Mouse (Mus musculus) cerebellum, adult 8-10 months (tissue): ENCODE data around the gene C4bp.
"Not testable (repeated sequence)": the region's sequence is repeated elsewhere in the genome, so short reads cannot be mapped to it uniquely, and the experiment has no call there.

Experiments
- DNase-seq: peaks from one replicate; pipeline ENCODE4 v3.0.0; 2022

C4bp gene

DNA sequence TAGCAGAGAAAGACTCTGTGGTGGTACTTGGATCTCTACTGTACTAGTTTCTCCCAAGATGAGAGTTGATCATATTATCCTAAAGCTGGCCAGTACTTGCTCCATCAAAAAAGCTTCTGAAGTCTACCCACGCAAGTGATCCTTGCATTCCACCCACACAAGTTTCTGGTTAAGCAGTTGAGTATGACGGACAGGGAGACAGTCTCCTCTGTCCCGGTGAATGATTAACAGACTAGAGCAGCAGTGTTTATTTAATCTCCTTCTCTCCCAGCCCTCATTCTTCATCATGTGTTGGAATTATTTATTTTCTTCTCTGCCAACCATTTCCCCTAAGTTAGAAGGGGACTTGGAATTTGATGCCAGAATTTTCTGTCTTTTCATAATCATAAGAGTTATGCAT is at the start of gene C4bp:
C4bp (minus strand) TSS at position 179 of the 400 bp plus-strand sequence.
- no peak for DNase-seq

DNA sequence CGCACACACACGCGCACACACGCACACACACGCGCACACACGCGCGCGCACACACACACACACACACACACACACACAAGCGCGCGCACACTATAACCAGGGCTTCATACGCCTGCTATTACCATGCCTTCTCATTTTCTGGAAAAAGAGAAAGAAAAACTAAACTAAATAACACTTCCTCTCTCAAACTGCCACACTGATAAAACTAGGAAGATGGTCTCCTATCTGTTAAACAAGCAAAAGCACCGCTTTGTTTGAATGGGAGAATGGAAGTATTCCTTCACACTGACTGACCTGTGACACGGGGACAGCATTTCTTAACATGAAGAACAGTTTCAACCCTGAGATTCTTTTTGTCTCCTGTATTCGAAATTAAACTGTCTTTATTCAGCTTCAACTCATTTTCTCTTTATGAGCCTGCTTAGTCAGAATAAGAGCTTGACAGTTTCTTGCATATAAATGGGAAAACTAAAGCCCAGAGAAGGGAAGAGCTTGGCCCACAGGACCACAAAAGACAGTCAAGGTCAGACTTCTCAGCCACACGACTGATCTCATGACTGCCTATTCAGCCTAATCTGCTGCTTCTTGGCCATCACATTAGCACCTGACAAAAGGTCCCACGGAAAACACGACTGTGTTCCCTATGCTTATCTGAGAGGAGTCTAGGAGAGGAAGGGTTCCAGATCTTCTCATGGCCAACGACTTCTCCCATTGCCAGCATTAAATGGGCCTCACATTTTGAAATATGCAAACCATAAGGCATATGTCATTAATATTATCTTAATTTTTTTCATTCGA is 49.0 kb upstream of the C4bp start:
- DNase-seq: no peak

DNA sequence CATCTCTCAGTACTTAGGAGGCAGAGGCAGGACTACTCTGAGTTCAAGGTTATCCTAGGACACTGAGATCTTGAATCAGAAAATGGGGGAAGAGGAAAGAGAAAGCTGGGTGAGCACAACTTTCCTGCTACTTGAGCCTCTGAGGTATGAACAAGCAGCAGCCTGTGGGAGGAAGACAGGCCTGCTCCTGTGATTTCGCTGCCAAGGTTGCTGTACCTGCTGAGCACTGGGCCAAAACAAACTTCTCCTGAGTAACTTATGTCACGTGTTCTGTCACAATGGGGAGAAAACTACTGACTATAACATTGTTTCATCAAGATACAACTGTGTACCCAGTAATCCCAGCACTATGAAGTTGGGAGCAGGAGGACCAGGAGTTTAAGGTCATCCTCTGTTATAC is 42.2 kb upstream of the C4bp start:
- no peak for DNase-seq

DNA sequence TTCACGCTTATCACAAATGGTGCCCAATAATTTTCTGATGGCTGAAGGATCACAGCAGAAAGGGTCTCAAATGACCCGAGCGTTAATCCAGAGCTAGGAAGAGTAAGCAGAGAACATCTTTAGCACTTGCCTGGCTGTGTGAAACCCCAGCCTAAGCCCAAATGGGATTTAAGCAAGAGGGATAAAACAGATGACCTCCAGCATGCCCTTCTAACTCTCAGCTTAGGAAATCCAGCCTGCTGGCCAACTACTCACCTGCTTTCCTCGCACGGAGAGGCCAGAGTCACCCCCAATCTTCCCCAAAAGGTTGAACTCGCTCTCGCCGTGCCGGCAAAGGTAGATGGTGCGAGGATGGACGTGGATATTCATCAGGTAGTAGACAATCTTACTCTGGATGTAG is 40.5 kb upstream of the C4bp start:
- no peak for DNase-seq

DNA sequence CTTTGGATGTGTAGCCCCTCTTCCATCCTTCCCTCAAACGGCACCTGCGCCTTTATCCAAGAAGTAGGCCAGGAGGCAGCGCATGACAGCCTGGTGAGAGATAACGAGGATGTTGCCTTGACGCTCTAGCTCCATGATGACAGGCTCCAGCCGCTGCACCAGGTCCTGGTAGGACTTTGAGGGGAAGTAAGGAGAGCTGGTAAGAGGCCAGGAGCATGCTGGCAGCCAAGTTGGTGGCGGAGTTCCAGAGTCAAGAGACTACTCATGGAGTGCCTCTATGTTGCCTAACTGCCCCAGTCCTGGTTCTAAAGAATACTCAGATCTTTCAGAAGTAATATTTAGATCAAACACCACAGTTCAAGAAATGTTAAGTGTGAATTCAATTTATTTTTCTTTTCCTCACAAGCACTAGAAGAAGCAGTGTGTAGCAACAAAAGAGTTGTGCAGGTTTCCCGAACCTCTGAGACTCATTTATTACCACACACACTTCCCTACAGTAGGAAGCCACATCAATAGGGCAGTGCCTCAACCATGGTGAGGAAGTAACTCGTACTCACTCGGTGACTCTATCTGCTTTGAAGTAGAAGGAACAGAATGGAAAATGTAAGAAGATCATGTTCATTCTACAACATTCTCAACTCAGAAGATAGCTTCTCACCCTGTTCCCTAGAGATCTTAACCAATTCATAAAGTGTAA is 38.7 kb upstream of the C4bp start:
- peak; percentile 41 for DNase-seq

DNA sequence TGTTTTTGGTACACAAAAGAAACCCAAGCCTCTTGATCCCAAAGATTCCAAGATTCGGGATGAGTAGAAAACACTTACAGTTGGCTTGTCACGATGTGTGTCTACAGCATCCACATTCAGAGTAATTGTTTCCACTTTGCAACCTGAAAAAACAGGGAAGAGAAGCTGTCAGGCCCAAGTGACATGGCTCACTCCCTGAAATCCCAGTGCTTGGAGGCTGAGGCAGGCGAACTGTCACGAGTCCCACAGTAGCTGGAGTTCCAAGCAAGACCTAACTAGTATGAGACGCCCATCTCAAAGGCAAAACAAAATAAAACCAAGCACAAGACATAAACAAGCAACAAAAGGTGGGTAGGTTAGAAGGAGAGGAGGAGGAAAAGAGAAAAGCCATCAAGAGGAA is 37.2 kb upstream of the C4bp start:
- no peak for DNase-seq

DNA sequence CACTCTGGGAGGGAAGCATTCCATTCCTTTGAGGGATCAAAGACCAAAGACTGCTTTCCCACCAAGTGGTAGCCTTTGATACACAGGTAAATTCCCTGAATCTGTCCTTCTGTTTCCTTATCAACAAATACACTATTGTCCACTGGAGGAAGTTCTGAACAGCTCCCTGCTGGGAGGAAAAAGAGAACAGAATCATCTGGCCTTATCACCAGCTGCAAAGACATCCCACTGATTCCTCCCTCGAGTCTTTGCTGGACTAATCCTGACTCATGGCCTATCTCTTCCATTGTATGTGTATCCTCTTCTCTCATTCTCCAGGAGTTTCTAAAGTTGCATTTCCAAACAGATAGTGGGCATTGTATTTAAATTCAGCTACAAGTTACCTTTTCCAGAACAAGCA is 22.5 kb upstream of the C4bp start:
- no peak for DNase-seq

DNA sequence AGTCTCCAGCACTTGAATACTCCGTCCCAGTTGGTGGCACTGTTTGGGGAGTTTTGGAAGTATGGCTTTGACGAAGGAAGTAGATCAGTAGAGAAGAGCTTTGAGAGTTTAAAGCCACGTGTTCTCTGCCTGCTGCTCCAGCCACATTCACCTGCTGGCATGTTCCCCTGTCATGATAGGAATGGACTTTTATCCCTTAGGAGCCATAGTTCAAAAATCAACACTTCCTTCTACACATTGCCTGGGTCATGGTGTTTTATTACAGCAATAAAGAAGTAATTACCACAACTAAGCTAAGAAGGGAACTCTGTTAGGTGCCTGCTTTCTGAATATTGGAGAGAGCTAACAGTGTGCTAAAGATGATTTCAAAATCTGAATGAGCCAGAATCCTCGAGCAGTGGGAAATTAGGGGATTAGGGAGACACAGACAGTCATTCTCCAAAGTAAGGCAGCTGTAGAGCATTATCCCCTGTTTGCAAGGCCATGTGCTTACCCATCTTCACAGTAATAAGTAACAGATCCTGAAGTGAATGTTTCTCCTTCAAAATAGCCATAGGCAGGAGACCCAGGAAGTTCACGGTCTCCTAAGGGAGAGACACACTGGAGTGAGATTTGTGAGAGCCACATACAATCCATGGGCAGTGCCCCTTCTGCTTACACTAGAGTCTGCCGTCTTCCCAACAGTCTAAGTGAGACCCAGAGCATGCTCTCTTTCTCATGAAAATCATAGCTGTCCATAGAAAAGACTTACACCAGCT is 20.4 kb upstream of the C4bp start:
- DNase-seq: no peak

DNA sequence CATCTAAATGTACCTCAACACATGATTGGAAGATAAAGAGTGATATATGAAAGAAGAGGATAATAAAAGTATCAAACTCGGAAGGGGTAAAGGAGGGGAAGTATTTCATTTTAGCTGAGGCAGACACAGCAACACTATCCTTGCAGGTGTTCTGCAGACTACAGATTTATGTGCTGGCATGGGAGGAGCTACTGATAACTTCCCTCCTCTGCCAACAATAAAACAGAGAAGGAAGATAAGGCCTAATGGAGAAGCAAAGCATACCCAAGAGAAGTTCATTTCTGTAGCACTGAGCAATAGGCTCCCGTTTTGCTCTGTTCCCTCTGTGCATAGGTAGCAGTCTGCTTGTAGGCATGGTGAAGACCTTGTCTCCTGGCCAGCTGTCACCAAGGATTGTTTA is 19.6 kb upstream of the C4bp start:
- no peak for DNase-seq

DNA sequence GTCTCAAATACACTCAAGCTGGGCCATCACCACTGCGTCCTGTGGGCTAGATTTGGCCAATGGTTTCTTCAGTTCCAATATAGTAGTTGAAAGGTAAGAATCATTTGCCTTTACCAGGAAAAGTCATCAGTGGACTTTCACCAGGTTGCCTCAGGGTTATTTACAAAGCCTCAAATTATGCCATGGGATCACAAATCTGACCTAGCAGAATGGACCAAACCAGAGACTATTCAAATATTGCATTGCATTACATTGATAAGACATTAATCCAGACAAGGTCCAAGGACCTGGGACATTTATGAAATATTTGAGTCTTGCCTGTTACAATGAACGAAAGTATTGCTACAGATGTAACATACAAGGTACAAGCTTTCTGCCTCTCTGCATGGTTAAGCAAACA is 17.1 kb upstream of the C4bp start:
- DNase-seq: no peak

DNA sequence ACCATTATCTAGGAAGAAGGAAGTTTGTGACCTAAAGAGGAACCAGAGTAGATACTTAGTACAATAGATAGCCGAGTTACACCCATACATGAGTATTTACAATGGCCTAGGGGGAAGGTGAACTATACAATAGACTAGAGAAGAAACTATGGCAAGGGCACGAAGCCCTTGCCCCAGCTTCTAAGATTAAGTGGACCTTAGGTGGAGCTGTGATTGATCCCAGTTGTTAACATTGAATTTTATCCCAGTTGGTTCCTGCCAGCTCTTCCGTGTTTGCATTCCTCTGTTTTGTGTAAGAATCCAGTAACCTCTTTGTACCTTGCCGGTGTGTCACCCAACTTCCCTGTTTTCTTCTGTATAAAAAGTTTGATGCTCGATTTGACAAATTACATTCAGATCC is 2.1 kb upstream of the C4bp start:
- DNase-seq: not testable (repeated sequence)

DNA sequence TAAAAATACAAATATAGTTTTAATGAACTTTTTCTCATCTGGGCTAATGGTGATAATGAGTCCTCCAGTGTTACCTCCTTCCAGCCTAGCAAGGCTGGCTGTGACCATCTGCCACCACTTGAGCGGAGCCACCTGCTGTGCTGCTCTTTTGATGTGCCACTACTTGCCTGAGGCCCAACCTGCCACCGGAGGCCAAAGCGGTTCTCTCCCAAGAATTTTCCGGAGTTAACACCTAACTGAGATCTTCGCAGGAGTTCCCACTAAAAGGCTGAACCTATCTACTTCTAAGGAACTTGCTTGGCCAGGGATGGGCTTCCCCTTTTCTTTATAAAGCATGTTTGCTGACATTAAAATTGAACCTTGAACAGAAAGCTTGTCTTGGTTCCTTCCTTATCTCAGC is 1.8 kb downstream of the C4bp start:
- peak; percentile 3 for DNase-seq

DNA sequence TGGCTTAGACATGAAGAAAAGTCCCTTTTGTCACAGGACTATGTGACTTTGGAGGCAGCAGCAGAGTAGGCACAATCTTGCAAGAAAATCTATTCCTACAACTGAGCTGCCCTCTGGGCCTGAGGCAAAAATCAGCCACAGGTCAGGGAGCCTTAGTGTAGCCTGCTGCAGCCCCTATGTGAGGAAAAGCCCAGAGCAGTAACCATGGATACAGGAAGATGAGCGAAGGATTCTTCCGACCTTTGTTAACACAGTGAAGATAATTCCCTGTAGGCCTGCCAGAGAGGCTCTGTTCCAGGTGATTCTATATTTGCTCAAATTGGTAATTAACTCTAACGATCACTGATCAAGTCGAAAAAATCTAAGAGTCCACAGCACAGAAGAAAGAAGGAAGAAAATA is 17.3 kb downstream of the C4bp start:
- no peak for DNase-seq

DNA sequence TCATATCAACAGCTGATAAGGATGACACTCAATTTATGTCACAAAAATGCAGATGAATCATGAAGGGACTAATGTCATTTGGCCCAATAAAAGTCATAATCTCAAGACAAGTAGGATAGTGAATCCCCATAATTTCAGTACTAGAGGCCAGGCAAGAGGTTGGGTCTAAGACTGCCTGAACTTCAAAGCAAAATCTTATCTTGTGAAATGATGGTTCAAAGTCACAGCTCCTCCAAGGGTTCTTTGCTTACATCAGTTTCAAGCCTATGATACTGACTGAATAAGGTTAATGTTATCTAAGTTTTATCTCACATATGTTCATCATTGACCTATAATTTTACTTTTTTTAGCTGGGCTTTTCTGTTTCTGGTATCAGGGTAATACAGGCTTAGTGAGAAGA is 20.5 kb downstream of the C4bp start:
- no peak for DNase-seq

DNA sequence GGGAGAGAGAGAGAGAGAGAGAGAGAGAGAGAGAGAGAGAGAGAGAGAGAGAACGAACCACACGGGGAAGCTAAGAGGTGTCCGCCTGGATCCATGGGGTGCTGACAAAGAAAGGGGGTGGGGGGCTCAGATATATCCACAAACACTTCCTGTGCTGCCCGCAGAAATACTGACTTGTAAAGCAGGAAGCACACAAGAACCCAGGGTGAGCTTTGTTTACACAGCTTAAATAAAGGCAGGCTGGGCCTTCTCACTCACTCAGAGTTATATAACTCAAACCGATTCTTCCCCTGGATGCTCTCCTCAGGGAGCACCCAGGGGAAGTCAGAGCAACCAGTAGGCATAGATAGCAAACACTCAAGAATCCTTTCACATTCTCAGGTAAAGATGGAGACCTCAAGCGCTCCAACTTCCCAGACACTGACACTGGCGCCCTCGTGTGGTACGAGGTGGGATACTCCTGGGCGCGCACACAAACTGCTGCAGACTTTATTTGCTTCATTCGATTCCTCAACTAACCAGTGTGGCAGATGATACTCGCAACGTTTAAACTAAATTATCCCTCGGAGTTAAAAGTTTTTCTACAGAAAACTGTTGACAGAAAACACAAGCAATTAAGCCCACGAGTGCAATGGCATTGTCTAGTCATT is 27.5 kb downstream of the C4bp start:
- DNase-seq: peak; percentile 10

DNA sequence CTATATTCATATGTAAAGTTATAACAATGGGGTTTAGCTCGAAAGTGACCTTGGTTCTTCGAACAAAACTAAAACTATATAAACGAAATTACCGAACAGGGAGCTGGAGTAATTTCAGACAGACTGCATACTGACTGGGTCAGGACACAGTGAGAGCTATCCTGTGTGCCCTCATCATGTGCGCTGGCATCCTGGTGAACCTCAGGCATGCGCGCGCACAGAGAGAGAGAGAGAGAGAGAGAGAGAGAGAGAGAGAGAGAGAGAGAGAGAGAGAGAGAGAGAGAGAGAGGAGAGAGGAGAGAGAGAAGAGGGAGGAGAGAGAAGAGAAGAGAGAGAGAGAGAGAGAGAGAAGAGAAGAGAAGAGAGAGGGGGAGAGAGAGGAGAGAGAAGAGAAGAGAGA is 28.1 kb downstream of the C4bp start:
- DNase-seq: no peak

DNA sequence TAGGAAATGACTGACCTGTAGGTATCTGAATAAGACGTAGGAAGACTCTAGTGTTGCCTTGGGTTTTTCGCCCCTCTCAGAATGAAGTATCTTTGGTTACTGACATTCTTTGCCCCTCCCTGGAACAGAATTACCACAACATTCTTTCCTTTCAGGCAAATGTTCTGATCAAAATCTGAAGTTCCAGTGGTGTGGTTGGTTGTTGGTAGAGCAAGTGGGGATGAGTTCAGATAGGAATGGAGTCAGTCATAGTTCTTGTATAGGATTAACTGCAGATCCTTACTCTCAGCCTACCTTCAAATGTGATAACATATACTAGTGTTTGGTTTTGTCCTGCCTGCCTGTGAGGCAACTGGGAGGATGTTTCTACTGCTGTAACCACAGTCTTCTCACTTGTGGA is 31.9 kb downstream of the C4bp start, which contains the start of gene Zp3r:
Zp3r (minus strand) TSS at position 101 of the 400 bp plus-strand sequence.
- DNase-seq: no peak

DNA sequence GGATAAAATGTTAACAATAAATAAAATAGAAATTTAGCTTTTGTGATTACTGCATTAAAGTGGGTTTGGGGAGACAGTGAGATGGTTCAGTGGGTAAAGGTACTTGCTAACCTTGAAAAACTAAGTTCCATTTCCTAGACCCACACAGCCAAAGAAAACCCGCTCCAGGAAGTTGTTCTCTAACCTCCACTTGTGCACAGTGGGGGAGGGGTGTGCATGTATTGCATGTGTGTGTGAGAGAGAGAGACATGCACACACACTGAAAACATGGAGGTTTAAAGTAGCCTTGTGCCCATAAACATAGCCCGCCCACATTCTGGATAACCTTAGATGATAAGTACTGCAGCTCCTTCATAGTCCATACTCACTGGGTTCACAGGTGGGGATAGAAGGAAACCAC is 65.1 kb downstream of the C4bp start:
- no peak for DNase-seq

DNA sequence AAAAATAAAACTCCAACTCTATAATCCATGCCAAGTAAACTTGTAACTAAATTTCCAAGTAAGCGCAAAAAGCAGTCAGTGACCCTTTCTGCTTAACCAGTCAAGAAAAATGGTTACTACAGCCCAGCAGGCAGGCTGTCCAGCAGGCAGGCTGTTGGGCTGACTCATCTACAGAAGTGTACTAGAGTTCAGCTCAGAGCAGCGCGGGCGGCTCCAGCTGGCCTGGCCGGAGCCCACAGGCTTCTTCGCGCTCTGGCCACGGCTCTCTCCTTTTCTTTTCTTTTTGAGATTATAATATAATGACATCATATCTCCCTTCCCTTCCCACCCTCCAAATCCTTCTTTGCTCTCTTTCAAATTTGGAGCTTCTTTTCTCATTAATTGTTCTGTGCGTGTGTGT is 72.8 kb downstream of the C4bp start:
- no peak for DNase-seq
